Mouse (Mus musculus) adrenal gland, postnatal 36 days (tissue): ENCODE measurements around the gene Serpina16. TPM values are rescaled to one million over a fixed set of nuclear protein-coding genes. Genes with fewer than 3 reads are reported as not detected.

Source experiments
- DNase-seq, 2 experiments: peaks; one replicate each; pipeline ENCODE4 v3.0.0; 2021; ENCODE audit warnings: mixed read lengths in 1 of 2
- total RNA-seq, 2 experiments: library from RNA; stranded (reverse); gene quantifications; 2 replicates each; pipeline ENCODE4 v1.2.3; 2021

The Serpina16 gene
- total RNA-seq, 2 experiments from 2014 or later, result not detected

DNA sequence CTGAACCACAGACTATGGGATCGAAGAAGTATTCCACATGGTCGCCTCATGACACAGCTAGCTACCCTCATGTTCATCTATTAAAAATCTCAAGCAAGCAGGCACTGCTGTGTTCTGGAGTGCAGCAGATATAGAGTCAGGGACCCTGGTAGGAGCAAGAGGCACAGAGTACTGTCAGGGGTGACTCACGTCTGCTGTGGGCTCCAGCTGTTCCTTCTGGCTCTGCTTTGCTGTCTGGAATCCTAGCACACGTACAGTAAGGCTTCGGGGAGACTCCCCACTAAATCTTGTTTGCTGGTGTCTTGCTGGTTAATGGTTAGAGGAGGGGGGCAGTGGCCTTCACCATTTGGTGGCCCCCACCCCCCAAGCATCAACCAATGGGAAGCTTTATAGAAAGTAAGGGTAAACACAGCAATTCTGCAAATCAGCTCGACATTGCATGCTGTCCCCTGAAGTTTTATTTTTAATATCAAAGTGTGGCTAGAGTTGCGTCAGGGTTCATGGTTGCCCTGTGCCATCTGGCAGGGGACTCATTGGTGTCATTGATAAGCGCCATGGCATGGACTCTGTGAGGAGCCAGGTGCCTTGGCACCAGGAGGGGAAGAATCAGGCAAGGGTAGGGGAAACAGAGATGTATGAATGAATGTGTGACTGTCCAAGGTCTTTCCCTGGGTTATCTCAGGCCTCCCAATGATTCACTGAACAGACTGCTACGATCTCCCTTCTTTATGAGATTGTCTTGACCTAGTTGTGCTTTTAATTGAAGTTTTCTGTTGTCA, 18.9 kb downstream of the Serpina16 start, which contains the start of gene Serpina6:
Serpina6 (minus strand) TSS at position 365 of the 779 bp plus-strand sequence.
- peak; percentile 31 to 61 for DNase-seq

DNA sequence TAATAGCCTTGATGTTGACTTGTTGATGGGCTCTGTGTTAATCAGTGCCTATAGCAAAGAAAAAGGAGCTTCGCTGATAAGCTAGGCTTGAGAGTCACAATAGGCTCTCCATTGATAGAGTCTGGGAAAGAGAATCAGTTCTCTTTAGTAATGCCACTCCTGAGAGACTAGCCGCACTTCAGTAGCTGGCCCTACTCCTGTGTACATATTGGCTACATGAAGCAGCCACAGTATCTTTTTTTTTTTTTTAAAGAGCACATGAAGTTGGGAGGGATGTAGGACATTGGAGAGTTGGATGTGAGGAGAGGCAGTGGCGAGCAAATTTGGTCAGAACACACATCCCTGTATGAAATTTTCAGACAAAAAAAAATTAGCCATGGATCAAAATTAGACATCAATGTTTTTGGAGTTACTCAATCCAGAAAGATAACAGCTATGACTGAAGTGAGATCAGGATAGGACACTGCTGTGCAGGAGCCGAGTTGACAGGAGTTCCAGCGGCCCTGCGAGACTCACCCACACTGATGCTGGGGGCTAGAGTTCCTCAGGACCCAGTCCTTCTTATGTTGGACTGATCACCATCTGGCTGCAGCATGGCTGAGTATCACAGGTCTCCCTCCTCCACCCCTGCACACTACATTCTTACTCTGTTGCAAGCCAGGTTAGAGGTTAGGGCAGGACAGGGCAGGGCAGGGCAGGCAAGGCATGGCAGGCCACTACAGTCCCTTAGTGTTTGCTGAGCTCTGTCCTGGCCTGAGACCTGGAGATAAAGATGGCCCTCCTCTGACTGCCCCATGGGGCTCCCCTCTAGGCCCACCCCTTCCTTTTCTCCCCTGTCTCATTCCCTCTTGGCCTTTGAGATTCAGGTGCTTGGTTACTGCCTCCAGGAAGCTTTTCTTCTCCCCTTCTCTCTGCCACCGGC, 20.6 kb downstream of the Serpina16 start:
- DNase-seq, result peak in 1 of 2 experiments; percentile 16

DNA sequence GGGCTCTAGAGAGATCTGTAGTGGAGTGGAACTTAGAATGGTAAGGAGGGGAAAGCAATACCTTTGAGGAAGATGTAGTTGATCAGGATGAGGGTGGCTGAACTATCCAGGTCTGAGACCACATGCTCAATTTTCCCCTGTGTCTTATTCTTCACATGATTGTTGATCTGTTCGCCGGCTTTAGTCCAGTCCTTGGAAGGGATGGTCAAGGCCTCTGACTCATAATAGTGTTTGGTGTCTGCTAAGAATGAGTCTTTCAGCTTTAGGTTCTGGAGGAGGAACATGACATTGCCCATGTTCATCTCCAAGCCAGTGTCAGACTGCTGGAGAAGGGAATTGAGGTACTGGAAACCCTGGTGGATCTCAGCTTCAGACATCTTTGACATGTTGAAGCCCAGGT, 22.1 kb downstream of the Serpina16 start:
- peak; percentile 38 to 42 for DNase-seq

DNA sequence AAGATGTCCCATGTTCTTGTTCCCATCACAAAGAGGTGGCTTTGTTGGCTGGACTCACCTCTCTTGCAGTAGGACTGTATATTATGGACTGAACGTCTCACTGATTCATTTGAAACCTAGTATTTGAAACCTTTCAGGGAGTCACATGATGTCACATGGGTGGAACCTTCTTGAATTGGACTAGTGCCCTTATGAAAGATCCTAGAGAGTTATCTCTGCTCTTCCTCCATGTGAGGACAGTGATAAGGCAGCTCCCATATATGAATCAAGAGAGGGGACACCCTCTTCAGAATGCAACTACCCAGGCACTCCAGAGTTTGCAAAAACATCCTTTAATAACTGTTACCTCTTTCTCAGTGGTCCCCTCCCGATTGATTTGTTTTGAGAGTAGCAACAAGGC, 29.6 kb downstream of the Serpina16 start:
- no peak for DNase-seq

DNA sequence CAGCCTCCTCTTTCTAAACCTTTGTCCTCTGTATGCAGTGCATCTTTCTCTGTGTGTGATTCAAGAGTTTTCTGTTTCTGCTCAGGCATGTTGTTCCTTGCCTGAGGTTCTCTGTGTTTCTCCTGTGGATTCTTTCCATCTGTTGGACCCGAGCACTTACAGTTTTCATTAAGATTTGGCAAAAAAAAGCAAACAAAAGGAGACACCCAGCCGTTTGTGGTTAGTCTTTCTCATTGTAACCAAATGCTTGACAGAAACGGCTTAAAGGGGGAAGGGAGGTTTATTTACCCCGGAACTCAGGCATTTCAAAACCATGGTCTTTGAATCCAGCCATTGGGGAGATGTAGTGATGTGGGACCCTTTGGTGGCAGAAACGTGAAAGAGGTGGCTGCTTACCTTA, 31.3 kb downstream of the Serpina16 start:
- no peak for DNase-seq

DNA sequence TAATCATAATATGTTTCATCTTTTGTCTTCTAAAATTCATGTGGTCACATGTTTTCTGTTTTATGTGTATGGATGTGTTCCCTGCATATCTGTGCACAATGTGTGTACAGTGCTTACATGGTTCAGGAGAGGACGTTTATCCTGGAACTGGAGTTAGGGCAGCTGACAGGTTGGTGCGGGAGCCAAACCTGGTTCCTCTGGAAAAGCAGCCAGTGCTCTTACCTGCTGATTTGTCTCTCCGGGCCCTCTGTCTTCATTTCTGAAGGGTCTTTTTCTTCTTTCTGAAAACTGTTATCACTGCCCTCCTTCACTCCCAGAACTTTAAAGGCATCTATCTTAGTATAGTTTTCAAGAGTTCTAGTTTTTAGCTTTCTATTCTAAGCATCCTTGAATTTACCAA, 32.1 kb downstream of the Serpina16 start:
- DNase-seq, result no peak

DNA sequence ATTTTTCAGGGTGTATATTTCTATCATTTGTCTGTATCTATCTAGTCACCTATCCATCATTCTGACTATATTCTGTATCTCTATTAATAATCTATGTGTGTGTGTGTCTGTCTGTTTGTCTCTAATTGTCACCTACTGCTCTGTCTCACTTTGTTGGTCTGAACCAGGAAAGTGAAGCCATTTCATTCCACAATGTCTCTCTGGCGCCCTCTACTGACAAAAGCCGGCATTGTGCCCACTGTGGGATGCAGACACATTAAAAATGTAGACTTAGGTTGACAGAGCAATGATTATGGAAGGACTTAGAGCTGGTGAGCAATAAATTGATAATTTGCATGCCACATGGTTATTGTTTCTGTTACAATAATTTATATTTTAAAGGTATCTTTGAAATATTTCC, 32.6 kb downstream of the Serpina16 start:
- peak; percentile 86 to 89 for DNase-seq

DNA sequence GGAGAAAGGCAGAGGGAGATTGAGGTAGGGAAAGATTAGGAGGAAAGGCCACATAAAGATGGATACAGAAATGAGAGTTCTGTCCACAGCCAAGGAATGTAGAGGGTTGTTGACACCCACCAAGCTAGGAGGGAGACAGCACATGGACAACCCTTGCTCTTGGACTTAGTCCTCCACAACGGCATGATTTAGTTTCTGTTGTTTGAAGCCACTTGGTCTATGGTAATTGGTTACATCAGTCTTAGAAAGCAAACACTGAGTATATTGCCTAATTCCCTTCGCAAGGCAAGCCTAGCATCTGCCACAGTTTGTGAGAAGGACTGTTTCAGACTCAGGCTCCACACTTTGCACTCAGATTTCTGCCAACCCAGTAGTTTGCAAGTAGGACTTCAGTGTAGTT, 40.1 kb downstream of the Serpina16 start:
- DNase-seq, result no peak

DNA sequence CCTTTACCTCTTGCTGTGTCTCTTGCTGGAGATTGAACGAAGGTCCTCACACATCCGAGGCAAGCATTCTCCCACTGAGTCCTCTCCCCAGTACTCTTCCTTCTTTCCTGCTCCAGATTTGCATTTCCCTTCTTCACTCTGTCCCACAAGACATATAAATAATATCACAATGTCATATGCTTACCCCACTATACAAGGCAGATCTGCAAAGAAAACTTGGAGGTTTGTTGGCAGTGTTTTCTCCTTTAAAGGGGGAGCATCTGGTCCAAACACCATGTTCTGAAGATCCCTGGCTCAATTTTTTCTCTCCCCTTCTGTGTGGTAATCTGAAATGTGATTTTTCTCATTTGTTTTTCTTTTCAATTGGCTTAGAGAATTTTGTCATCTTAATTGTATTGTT, 41.5 kb downstream of the Serpina16 start:
- DNase-seq, result no peak

DNA sequence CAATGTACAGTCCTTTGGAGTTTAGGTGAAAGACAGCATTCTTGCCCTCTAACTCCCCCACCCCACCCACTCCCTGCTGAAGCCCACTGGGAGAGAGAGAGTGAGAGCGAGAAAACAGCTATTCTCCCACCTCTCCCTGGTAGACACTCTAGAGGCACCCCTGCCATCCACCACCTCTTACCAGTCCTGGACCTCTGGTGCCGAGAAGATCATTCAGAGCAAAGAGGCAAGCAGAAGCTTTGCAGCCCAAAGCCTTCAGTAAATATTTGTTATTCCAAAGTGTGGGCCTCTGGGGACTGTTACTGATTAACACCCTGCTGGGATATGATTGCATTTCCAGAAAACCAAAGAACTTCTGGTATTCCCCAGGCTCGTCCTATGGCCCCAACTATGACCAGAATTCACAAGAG, 44.7 kb downstream of the Serpina16 start, which contains the start of gene Serpina10:
Serpina10 (minus strand) TSS at position 242 of the 410 bp plus-strand sequence.
- DNase-seq, result no peak

Other genes starting within 250 kb of the Serpina16 start
- 1,000 to 10,000 TPM; 1,339 to 1,709 TPM for gene Ifi27, start 241.9 kb downstream of the Serpina16 start, total RNA-seq
- gene Ifi27l2a, start 232.5 kb downstream of the Serpina16 start, total RNA-seq, result 100 to 1,000 TPM; 128 to 279 TPM
- gene Ifi27l2b, start 218.9 kb downstream of the Serpina16 start, total RNA-seq, result not detected
- 1 to 10 TPM; 4.0 to 4.4 TPM for gene Ppp4r4, start 143.9 kb downstream of the Serpina16 start, total RNA-seq
- gene Serpina10, start 44.7 kb downstream of the Serpina16 start, total RNA-seq, result under 1 TPM; 0.36 to 0.46 TPM
- 1 to 10 TPM in 1 of 2 experiments, under 1 TPM in 1; 0.63 to 3.9 TPM for gene Serpina6, start 18.9 kb downstream of the Serpina16 start, total RNA-seq
- not detected for gene Serpina1f, start 19.4 kb upstream of the Serpina16 start, total RNA-seq
- gene Serpina1d, start 97.5 kb upstream of the Serpina16 start, total RNA-seq, result 1 to 10 TPM in 1 of 2 experiments, not detected in 1; 2.7 TPM
- 1 to 10 TPM in 1 of 2 experiments, not detected in 1; 5.0 TPM for gene Serpina1b, start 154.2 kb upstream of the Serpina16 start, total RNA-seq
- gene Serpina1a, start 187.4 kb upstream of the Serpina16 start, total RNA-seq, result 1 to 10 TPM in 1 of 2 experiments, not detected in 1; 4.3 TPM
- 1 to 10 TPM in 1 of 2 experiments, not detected in 1; 2.5 TPM for gene Serpina1c, start 228.7 kb upstream of the Serpina16 start, total RNA-seq